Mouse (Mus musculus) small intestine, adult 2 months (tissue): ENCODE data around the gene Fh1.

Experiments
- CTCF ChIP-seq: fragments of 200-500 bp; IDR thresholded peaks from 2 replicates; pipeline ENCODE4 v1.5.1; 2012; ENCODE audit warnings: low read depth, mild to moderate bottlenecking, control low read depth, inconsistent platforms, low read length, moderate library complexity, mixed read lengths; ENCODE audit not compliant: insufficient replicate concordance, insufficient read length; ENCODE audit errors: extremely low read depth
- POLR2A ChIP-seq: fragments of 200-500 bp; IDR thresholded peaks from 2 replicates; pipeline ENCODE4 v1.6.1; 2012; ENCODE audit warnings: low read depth, mild to moderate bottlenecking, control low read depth, inconsistent platforms, low read length, moderate library complexity

DNA sequence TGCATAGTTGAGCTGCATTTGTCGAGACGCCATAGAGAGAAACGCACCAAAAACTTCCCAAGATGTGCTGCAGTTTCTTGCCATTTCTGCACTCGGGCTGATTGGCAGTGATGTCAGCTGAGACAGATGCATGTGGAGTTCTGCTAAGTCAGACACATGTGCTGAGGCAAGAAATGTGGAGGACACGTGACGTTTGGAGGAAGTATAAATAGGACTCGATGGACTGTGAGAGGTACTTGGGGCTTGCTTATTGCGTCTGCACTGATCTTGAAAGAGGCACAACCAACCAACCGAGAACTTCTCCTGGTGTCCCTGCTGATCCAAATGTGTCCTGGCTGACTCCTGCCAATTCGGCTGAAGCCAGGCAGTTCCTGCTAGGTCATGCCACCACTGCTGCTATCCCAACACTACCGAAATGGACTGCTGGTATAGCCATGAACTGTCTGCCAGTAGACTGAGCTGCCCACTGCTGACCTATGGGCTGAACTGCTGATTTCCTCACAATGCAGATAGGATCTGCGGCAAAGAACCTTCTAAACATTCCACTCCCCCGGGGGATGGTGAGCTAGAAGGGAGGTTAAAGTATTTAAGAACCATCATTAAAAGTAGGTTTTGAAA, 5.5 kb downstream of the Fh1 start, which contains the start of gene Kmo:
- TF ChIP-seq CTCF (no peak), POLR2A (no peak)
